ENCODE assay signal across 8 mouse cellular contexts in the genomic region with DNA sequence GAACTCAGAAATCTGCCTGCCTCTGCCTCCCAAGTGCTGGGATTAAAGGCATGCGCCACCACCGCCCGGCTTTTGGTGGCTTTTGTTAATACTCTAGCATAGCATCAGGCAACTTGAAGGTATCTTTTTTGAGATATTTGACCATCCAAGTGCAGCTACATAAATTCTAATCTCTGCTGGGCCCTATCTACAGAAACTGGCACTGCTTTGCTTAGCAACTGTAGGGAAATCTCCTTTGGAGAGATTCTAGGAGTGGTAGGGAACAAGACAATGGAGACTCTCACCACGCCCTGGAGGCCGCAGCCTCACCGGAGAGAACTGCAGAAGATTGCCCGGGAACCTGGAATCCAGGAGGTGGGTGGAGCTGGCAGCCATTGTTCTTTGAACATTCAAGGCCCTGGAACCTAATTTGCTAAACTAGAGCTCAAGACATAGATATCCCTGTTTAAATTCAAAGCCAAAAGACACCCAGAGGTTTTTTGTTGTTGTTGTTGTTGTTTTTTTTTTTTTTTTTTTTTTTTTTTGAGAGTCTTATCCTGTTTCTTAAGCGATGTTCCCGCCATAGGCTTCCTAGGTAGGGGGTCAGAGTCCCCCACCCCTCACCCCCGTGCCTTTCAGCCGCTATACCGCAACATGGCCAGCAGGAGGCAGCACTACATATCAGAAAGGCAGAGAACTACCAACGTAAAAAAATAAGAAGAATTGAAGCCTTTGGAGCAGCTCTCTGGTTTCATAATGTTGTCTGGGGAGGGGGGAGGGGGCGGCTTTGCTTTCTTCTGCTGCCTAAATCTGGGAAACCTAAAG. TPM values are rescaled to one million over a fixed set of nuclear protein-coding genes. Genes with fewer than 3 reads are reported as not detected.
A peak's percentile ranks its signal among the peaks of the same experiment; 100 is the strongest.
DNase-seq lines count a peak whose midpoint lies in the region; ATAC-seq and TF ChIP-seq lines count a peak whose summit lies in the region.

No protein-coding gene starts in this region.

- no peaks in the 10 kb centered on the region for H3K9me3 ChIP-seq in heart, embryonic 10.5 days
- H3K9me3 ChIP-seq in heart, embryonic 12.5 days (replicated peaks) = 0 out of 2 replicates have a peak, but pooled peaks cover 4% of the 10 kb centered on the region

- no peaks in the 10 kb centered on the region for H3K4me1 ChIP-seq in heart, embryonic 10.5 days
- no peaks in the 10 kb centered on the region for H3K4me1 ChIP-seq in heart, embryonic 12.5 days (replicated peaks)
- H3K4me1 ChIP-seq in bone marrow, adult 2 months (ENCODE audit: control insufficient read depth, insufficient read depth, low read length) = no peaks in the 10 kb centered on the region

- no peak for ATAC-seq in heart, embryonic 12.5 days (ENCODE audit: insufficient number of reproducible peaks, low FRiP score)

- H3K4me3 ChIP-seq in heart, embryonic 10.5 days = no peak overlapping the region
- no peak overlapping the region for H3K4me3 ChIP-seq in heart, embryonic 12.5 days
- H3K4me3 ChIP-seq in bone marrow, adult 2 months (replicated peaks; ENCODE audit: control insufficient read depth, low read depth, low read length) = peak overlapping the region; percentile 32

- H3K27ac ChIP-seq in heart, embryonic 10.5 days = no peak overlapping the region
- no peak overlapping the region for H3K27ac ChIP-seq in heart, embryonic 12.5 days (ENCODE audit: poor library complexity, severe bottlenecking)
- H3K27ac ChIP-seq in bone marrow, adult 2 months (ENCODE audit: control insufficient read depth, insufficient read depth, low read depth, low read length, poor library complexity) = no peak overlapping the region

- DNase-seq in heart, embryonic 10.5 days (ENCODE audit: low spot score) = peak; percentile 73
- DNase-seq in CD4-positive, CD25-positive, alpha-beta regulatory T cell, adult 2 months (ENCODE audit: low read depth, low spot score) = peak; percentile 74
- peak; percentile 30 for DNase-seq in kidney, adult 9 months
- DNase-seq in lung, postnatal 25 days (ENCODE audit: low spot score) = peak; percentile 34
- no peak for DNase-seq in ovary, postnatal 14 days (ENCODE audit: low spot score)
- DNase-seq in cerebellum, adult 18-20 months = no peak

- TF ChIP-seq POLR2A in bone marrow, adult 2 months (IDR thresholded peaks at IDR 0.05; ENCODE audit: borderline replicate concordance, control insufficient read depth, low read depth, low read length) = no peak

- H3K27me3 ChIP-seq in heart, embryonic 10.5 days (ENCODE audit: insufficient read depth, poor library complexity, severe bottlenecking) = no peaks in the 10 kb centered on the region
- no peaks in the 10 kb centered on the region for H3K27me3 ChIP-seq in heart, embryonic 12.5 days (replicated peaks)

- TF ChIP-seq CTCF in bone marrow, adult 2 months (IDR thresholded peaks at IDR 0.05; ENCODE audit: control insufficient read depth, insufficient read depth, low read length) = peak; percentile 59

- 43% methylated on average over 14 of the region's 14 CpGs for WGBS in heart, embryonic 10.5 days
- WGBS in heart, embryonic 12.5 days = 41% methylated on average over 14 of the region's 14 CpGs
- 47% methylated on average over 14 of the region's 14 CpGs for WGBS in bone marrow, adult 2 months

- no peak overlapping the region for H3K4me2 ChIP-seq in heart, embryonic 12.5 days

- H3K9ac ChIP-seq in heart, embryonic 12.5 days = no peak overlapping the region

- no peaks in the 10 kb centered on the region for H3K36me3 ChIP-seq in heart, embryonic 10.5 days
- H3K36me3 ChIP-seq in heart, embryonic 12.5 days = no peaks in the 10 kb centered on the region

RNA-seq across cellular contexts. Expression of a gene that starts 34.1 kb away (rescaled TPM):
- polyA plus RNA-seq in heart, embryonic 10.5 days (2016; fragmentation: Nextera tagmentation; extraction: Ambion mirVana) = 7.4 and 33.9 TPM in 2 replicates
- 2.9 and 3.9 TPM in 2 replicates for polyA plus RNA-seq in heart, embryonic 12.5 days (2016; fragmentation: Nextera tagmentation; extraction: Ambion mirVana)
- polyA plus RNA-seq in bone marrow, adult 2 months (2011; ENCODE audit: insufficient read depth, insufficient read length, low replicate concordance, missing spikeins) = 1.1 and 16.0 TPM in 2 replicates

Comparison
In these comparisons a context has a peak if more than half of its experiments do, and no peak if none do; other contexts are left out.
1. DNase-seq: peak in heart, embryonic 10.5 days (single experiment), CD4-positive, CD25-positive, alpha-beta regulatory T cell, adult 2 months (single experiment), kidney, adult 9 months (single experiment) and lung, postnatal 25 days (single experiment); none in ovary, postnatal 14 days (single experiment) and cerebellum, adult 18-20 months (0 of 2).